Mouse (Mus musculus) limb, embryonic 11.5 days (tissue): Measurements from ENCODE around the gene Inpp4b. TPM values are rescaled to one million over a fixed set of nuclear protein-coding genes. Genes with fewer than 3 reads are reported as not detected.

Experiments
- ATAC-seq: fragments of 200-750 bp; cut with Nextera tagmentation; 2 replicates; pipeline ENCODE4 v1.8.0; 2017; ENCODE audit warnings: low read depth; ENCODE audit not compliant: insufficient number of reproducible peaks, low FRiP score, low TSS enrichment
- DNase-seq: peaks from one replicate; pipeline ENCODE4 v3.0.0-alpha.2; 2015; ENCODE audit warnings: low spot score
- H3K27ac ChIP-seq: fragments of 300-500 bp; sonication (generic); replicated peaks from 2 replicates; pipeline ENCODE4 v1.5.1; 2014; ENCODE audit warnings: low read depth, mild to moderate bottlenecking, low read length
- H3K27me3 ChIP-seq: fragments of 300-500 bp; sonication (generic); 2 replicates; pipeline ENCODE4 v1.6.1; 2014; ENCODE audit warnings: mild to moderate bottlenecking, low read length, mixed read lengths; ENCODE audit not compliant: control insufficient read depth, insufficient read depth
- H3K36me3 ChIP-seq: fragments of 300-500 bp; sonication (generic); 2 replicates; pipeline ENCODE4 v1.6.1; 2014; ENCODE audit warnings: mild to moderate bottlenecking, low read length, moderate library complexity, mixed read lengths; ENCODE audit not compliant: control insufficient read depth, insufficient read depth
- H3K4me1 ChIP-seq: fragments of 300-500 bp; sonication (generic); 2 replicates; pipeline ENCODE4 v1.6.1; 2014; ENCODE audit warnings: low read length, mixed read lengths; ENCODE audit not compliant: control insufficient read depth, insufficient read depth
- H3K4me2 ChIP-seq: fragments of 300-500 bp; sonication (generic); 2 replicates; pipeline ENCODE4 v1.6.1; 2014; ENCODE audit warnings: low read depth, mild to moderate bottlenecking, moderate library complexity; ENCODE audit not compliant: severe bottlenecking
- H3K4me3 ChIP-seq: fragments of 300-500 bp; sonication (generic); 2 replicates; pipeline ENCODE4 v1.5.1; 2014; ENCODE audit warnings: low read depth, low read length
- H3K9ac ChIP-seq: fragments of 300-500 bp; sonication (generic); 2 replicates; pipeline ENCODE4 v1.6.1; 2014; ENCODE audit warnings: mild to moderate bottlenecking, low read length
- H3K9me3 ChIP-seq: fragments of 300-500 bp; sonication (generic); 2 replicates; pipeline ENCODE4 v1.6.1; 2016; ENCODE audit warnings: low read length; ENCODE audit not compliant: control insufficient read depth
- WGBS: fragments of 180-500 bp; shearing (Covaris S2); extraction: QIAGEN DNeasy Blood & Tissue Kit; methylation state at CpG from one replicate; pipeline ENCODE4 v1.1.7; 2014; 5-methylcytosine and 5-hydroxymethylcytosine counted together
- polyA plus RNA-seq: library from polyadenylated mRNA; unstranded; fragments of >200 nt; fragmentation: Nextera tagmentation; extraction: Ambion mirVana; gene quantifications from 2 replicates; pipeline ENCODE4 v1.2.1, GENCODE M21; 2014

Inpp4b gene
- polyA plus RNA-seq, 1 experiment from 2014 or later: 8.8 TPM

GRCm38 (mm10) chr8:81773305-81773965 is 431.1 kb downstream of the Inpp4b start:
- Histone ChIP-seq H3K4me3 (no peak overlapping the region), H3K9me3 (no peaks in the 10 kb centered on the region), H3K27me3 (no peaks in the 10 kb centered on the region), H3K4me2 (no peak overlapping the region), H3K36me3 (no peaks in the 10 kb centered on the region), H3K27ac (no peak overlapping the region), H3K9ac (no peak overlapping the region), H3K4me1 (peaks cover 6% of the 10 kb centered on the region; the same call in 1 of the 2 replicates)
- DNase-seq (no peak), ATAC-seq (no peak)
- 86% methylated on average over 9 of the region's 9 CpGs for WGBS

- ATAC-seq (no peak), DNase-seq (no peak)
- 79% methylated on average over 4 of the region's 4 CpGs for WGBS
- H3K9ac ChIP-seq: no peak overlapping the region
- no peaks in the 10 kb centered on the region for H3K36me3 ChIP-seq
- H3K4me3 ChIP-seq: no peak overlapping the region
- H3K4me1 ChIP-seq: 0 out of 2 replicates have a peak, but pooled peaks cover 3% of the 10 kb centered on the region
- H3K27me3 ChIP-seq: no peaks in the 10 kb centered on the region
- H3K9me3 ChIP-seq: no peaks in the 10 kb centered on the region
- no peak overlapping the region for H3K4me2 ChIP-seq
- H3K27ac ChIP-seq: no peak overlapping the region
Measured at GRCm38 (mm10) chr8:81774010-81774409, 431.7 kb downstream of the Inpp4b start.

- H3K27me3 ChIP-seq: no peaks in the 10 kb centered on the region
- DNase-seq (no peak), ATAC-seq (no peak)
- no peaks in the 10 kb centered on the region for H3K4me1 ChIP-seq
- H3K9ac ChIP-seq: no peak overlapping the region
- H3K9me3 ChIP-seq: no peaks in the 10 kb centered on the region
- no peak overlapping the region for H3K27ac ChIP-seq
- no peak overlapping the region for H3K4me2 ChIP-seq
- 63% methylated on average over 1 of the region's 1 CpGs for WGBS
- H3K36me3 ChIP-seq: no peaks in the 10 kb centered on the region
- no peak overlapping the region for H3K4me3 ChIP-seq
Measured at GRCm38 (mm10) chr8:81774454-81774853, 432.1 kb downstream of the Inpp4b start.

DNA sequence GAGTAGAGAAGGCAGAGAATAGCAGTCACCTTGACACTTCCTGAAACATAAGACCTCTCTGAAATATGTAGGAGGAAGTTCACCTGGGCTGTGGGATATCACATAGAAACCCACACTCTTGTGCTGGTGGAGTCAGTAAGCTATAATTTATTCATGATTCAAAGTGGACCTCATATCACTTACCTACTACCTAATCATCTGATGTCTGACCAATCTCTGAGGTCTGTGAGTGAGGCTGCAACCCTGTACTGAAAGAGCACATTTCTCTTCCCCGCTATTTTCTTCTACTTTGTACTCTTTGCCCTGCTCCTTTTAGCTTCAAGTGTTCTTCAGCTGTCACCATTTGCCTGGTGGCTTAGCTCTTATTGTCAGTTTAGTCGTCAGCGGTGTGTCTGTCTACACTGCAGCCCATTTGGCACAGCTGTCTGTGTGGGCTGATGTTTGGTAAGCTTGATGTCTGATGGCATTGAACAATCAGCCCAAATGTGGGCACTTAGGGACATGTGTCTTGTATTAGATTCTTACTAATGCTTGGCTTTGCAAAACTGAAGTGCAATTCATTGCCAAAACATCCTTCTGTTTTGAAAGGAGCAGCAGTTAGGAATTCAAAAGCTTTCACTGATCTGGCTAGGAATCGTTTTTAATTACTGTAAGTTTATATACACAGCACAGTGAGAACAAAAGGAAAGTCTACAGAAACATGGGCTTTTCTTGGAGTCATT is 434.3 kb downstream of the Inpp4b start:
- no peaks in the 10 kb centered on the region for H3K36me3 ChIP-seq
- H3K9me3 ChIP-seq: no peaks in the 10 kb centered on the region
- no peak overlapping the region for H3K27ac ChIP-seq
- H3K4me3 ChIP-seq: no peak overlapping the region
- H3K4me2 ChIP-seq: no peak overlapping the region
- H3K27me3 ChIP-seq: no peaks in the 10 kb centered on the region
- 48% methylated on average over 4 of the region's 4 CpGs for WGBS
- ATAC-seq: no peak
- no peak for DNase-seq
- no peaks in the 10 kb centered on the region for H3K4me1 ChIP-seq
- H3K9ac ChIP-seq: no peak overlapping the region

DNA sequence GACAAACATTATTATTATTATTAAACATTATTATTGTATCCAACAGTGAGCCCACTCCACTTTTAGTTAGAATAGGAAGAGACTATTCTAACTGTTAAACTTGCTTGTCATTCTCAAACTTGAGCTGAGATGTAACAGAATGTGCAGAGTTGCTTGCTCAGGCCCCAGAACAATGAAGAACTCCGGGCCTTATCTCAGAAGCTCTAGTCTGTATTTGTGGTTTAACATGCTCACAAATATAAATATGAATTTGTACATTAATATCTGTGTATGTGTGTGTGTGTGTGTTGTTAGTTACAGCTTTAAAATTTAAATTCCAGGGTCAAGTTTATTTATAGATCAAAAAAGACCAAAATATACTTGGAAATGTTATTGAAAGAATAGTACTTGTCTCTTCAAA is 435.3 kb downstream of the Inpp4b start:
- H3K27me3 ChIP-seq: no peaks in the 10 kb centered on the region
- H3K9me3 ChIP-seq: no peaks in the 10 kb centered on the region
- no peak for DNase-seq
- no peaks in the 10 kb centered on the region for H3K4me1 ChIP-seq
- no peak overlapping the region for H3K4me2 ChIP-seq
- H3K9ac ChIP-seq: no peak overlapping the region
- H3K27ac ChIP-seq: no peak overlapping the region
- H3K36me3 ChIP-seq: no peaks in the 10 kb centered on the region
- ATAC-seq: no peak
- H3K4me3 ChIP-seq: no peak overlapping the region
- WGBS: 95% methylated on average over 1 of the region's 1 CpGs

GRCm38 (mm10) chr8:81779440-81779839 is 437.1 kb downstream of the Inpp4b start:
- Histone ChIP-seq H3K27ac (no peak overlapping the region), H3K4me2 (no peak overlapping the region), H3K9me3 (no peaks in the 10 kb centered on the region), H3K4me1 (no peaks in the 10 kb centered on the region), H3K36me3 (no peaks in the 10 kb centered on the region), H3K27me3 (no peaks in the 10 kb centered on the region), H3K9ac (no peak overlapping the region), H3K4me3 (no peak overlapping the region)
- DNase-seq (no peak), ATAC-seq (no peak)
- 88% methylated on average over 5 of the region's 5 CpGs for WGBS

DNA sequence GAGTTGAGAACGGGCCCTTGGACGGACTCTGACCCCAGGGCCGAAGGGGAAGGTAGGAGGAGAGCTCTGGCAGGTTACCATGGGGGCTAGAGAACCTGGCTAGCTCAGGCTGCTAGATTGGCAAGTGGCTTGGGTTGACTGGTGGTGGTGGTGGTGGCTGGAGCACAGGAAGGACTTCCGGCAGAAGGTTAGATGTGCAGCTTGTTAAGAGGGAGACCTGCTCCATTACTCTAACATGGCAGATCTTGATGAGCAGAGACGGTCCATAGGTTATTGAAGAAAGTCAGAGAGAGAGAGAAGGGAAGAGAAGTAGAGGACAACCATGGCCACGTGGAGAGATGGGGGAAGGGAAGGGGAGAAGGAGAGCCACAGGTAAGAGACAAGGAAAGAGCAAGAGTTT is 437.8 kb downstream of the Inpp4b start:
- Histone ChIP-seq H3K4me1 (no peaks in the 10 kb centered on the region), H3K4me3 (no peak overlapping the region), H3K9ac (no peak overlapping the region), H3K27me3 (no peaks in the 10 kb centered on the region), H3K9me3 (no peaks in the 10 kb centered on the region), H3K4me2 (no peak overlapping the region), H3K36me3 (no peaks in the 10 kb centered on the region), H3K27ac (no peak overlapping the region)
- DNase-seq (no peak), ATAC-seq (no peak)
- WGBS: 93% methylated on average over 6 of the region's 6 CpGs

- WGBS: 92% methylated on average over 2 of the region's 2 CpGs
- no peak overlapping the region for H3K4me2 ChIP-seq
- H3K9me3 ChIP-seq: no peaks in the 10 kb centered on the region
- H3K9ac ChIP-seq: no peak overlapping the region
- DNase-seq: no peak
- H3K4me1 ChIP-seq: no peaks in the 10 kb centered on the region
- no peaks in the 10 kb centered on the region for H3K27me3 ChIP-seq
- H3K4me3 ChIP-seq: no peak overlapping the region
- no peak for ATAC-seq
- no peak overlapping the region for H3K27ac ChIP-seq
- no peaks in the 10 kb centered on the region for H3K36me3 ChIP-seq
Measured at GRCm38 (mm10) chr8:81780921-81781675, 438.7 kb downstream of the Inpp4b start.
